Mouse (Mus musculus): ENCODE measurements around the gene Rnf26. TPM values are rescaled to one million over a fixed set of nuclear protein-coding genes. Genes with fewer than 3 reads are reported as not detected.
A peak's percentile ranks its signal among the peaks of the same experiment; 100 is the strongest.

Gene Rnf26
- polyA plus RNA-seq, 1 experiment from 2014 or later, result 70.5 TPM

DNA sequence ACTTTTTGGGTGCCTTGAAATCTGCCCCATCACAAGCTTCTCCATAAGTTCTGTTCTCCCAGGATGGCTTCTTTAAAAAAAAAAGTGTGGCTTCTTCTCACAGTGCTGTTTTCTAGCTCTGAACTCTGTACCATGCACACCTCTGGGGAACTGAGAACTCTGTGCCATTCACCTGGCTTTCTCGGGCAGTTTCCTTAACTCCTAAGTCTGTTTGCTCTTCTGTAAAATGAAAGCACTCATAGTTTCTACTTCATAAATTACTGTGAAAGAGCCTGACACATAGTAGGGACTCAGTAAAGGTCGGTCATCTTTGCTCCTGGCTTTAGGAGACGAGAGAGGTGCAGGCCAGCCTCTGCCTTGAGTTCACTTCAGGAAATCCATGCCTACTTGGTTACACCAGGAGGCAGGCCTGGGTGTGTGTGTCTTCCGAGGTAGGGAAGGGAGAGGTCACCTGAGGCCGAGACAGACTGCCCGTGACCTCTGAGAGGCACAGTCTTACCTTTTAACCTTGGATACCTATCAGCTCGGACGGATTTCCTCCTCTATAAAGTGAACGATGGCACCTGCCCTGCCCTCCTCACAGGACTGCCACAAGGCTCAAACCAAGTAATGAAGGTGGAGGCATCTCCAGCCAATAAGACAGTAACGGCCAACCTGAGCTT, 35.0 kb downstream of the Rnf26 start:
- 76% methylated on average over 10 of the region's 10 CpGs for WGBS
- peaks cover 39% of the 10 kb centered on the region for H3K4me1 ChIP-seq
- H3K36me3 ChIP-seq, result no peaks in the 10 kb centered on the region
- H3K27me3 ChIP-seq, result no peaks in the 10 kb centered on the region
- no peak overlapping the region for H3K9ac ChIP-seq
- H3K27ac ChIP-seq, result no peak overlapping the region; the same call in 1 of the 2 replicates
- no peak for ATAC-seq (ENCODE audit: insufficient number of reproducible peaks, low FRiP score, low TSS enrichment, low read depth)
- H3K4me2 ChIP-seq, result no peak overlapping the region
- no peak overlapping the region for H3K4me3 ChIP-seq
- H3K9me3 ChIP-seq, result no peaks in the 10 kb centered on the region

DNA sequence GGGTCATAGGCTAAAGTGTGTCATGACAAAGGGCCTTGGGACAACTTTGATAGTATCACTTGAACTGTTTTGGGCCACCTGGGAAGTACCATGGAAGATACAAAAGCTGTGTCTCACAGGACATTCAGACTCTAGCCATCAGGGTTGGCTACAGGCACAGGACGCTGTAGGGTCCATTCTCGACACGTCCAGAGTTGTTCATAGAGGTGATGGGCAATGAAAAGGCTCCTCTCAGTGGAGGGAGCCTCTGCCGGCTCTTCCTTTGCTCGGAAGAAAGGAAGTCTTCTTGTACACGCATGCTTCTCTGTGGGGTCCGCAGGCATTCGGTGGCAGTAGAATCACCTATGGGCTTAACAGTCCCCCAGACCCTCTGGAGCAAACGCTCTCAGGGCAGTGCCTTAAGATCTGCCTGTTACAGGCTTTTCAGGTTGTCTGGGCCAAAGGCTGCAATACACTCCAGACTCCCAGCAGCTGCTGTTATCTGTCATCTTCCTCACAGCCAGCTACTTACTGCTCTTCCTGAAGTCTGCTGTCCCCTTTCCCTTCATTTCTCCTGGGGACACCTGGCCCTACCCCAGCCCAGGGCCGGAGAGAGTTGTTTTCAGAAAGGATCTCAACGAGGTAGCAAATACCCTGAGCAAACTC, 35.9 kb downstream of the Rnf26 start:
- Histone ChIP-seq H3K27me3 (no peaks in the 10 kb centered on the region), H3K4me2 (no peak overlapping the region), H3K4me1 (peaks cover 48% of the 10 kb centered on the region), H3K9ac (no peak overlapping the region), H3K36me3 (no peaks in the 10 kb centered on the region), H3K9me3 (no peaks in the 10 kb centered on the region), H3K27ac (no peak overlapping the region), H3K4me3 (no peak overlapping the region)
- no peak for ATAC-seq (ENCODE audit: insufficient number of reproducible peaks, low FRiP score, low TSS enrichment, low read depth)
- WGBS, result 81% methylated on average over 11 of the region's 11 CpGs

DNA sequence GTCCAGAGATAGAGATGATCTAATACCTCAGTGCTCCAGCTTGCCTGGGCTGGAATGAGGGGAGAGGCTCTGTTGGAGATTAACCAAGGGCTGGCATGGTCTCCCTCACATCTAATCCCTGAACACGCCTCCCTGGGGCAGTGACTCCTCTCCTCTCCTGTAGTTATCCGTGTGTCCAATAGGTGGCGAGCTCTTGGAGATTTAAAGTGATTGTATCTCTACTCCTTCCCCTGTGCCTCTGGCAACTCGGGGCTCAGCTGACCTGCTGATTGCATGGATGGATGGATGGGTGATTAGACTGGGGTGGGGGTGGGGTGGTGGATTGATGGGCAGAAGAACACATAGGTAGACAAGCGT, 36.6 kb downstream of the Rnf26 start:
- no peaks in the 10 kb centered on the region for H3K27me3 ChIP-seq
- ATAC-seq (ENCODE audit: insufficient number of reproducible peaks, low FRiP score, low TSS enrichment, low read depth), result no peak
- H3K4me3 ChIP-seq, result no peak overlapping the region
- H3K4me1 ChIP-seq, result peaks cover 55% of the 10 kb centered on the region
- no peaks in the 10 kb centered on the region for H3K36me3 ChIP-seq
- 20% methylated on average over 5 of the region's 5 CpGs for WGBS
- H3K9me3 ChIP-seq, result no peaks in the 10 kb centered on the region
- no peak overlapping the region for H3K4me2 ChIP-seq
- H3K27ac ChIP-seq, result no peak overlapping the region
- no peak overlapping the region for H3K9ac ChIP-seq

DNA sequence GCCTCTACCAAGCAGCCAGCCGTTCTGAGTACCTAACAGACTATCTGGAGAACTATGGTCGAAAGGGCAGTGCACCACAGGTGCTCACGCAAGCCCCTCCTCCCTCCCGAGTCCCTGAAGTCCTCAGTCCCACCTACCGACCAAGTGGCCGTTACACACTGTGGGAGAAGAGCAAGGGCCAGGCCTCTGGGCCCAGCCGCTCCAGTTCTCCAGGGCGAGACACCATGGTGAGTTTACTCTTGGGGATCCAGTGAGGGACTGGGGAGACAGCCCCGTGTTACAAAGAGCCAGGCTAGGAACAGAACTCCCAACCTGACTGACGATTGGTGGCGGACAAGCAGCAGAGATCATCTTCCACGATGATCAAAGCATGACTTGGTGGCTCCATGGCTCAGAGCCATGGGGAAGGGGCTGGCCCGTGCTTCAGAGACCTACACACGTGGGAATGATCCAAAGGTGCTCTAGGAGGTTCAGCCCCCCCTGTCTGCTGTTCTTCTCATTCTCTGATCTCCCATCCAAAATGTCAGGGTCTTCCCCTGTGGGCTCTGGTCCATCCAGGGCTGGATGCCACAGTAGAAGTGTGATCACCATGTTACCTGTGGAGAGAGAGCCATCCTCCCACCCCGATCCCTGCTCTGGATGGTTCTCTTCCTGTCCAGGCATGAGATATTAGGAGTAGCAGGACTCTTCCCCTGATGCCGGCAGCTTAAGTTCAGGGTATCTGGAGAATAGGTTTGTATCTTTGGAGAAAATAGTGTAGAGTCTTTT, 37.1 kb downstream of the Rnf26 start:
- no peaks in the 10 kb centered on the region for H3K9me3 ChIP-seq
- 66% methylated on average over 16 of the region's 16 CpGs for WGBS
- no peaks in the 10 kb centered on the region for H3K27me3 ChIP-seq
- ATAC-seq (ENCODE audit: insufficient number of reproducible peaks, low FRiP score, low TSS enrichment, low read depth), result no peak
- H3K4me1 ChIP-seq, result peaks cover 52% of the 10 kb centered on the region
- no peak overlapping the region for H3K4me2 ChIP-seq
- no peak overlapping the region for H3K9ac ChIP-seq
- H3K27ac ChIP-seq, result no peak overlapping the region
- no peaks in the 10 kb centered on the region for H3K36me3 ChIP-seq
- H3K4me3 ChIP-seq, result no peak overlapping the region

DNA sequence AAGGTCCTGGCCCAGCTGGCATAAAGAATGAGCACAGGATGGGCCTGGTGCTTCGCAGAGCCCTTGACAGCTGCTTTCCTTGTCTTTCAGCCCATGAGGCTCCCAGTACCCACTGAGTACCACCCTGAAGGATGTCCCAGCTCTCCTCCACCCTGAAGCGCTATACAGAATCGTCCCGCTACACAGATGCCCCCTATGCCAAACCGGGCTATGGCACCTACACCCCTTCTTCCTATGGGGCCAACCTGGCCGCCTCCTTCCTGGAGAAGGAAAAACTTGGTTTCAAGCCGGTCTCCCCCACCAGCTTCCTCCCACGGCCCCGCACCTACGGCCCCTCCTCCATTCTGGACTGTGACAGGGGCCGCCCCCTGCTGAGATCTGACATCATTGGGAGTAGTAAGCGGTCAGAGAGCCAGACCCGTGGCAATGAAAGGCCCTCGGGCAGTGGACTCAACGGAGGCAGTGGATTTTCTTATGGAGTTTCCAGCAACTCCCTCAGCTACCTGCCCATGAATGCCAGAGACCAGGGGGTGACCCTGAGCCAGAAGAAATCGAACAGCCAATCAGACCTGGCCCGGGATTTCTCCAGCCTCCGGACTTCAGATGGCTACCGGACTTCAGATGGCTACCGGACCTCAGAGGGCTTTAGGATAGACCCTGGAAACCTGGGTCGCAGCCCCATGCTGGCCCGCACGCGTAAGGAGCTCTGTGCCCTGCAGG, 37.9 kb downstream of the Rnf26 start:
- H3K9ac ChIP-seq, result no peak overlapping the region
- H3K27me3 ChIP-seq, result peaks cover 3% of the 10 kb centered on the region; the same call in 1 of the 2 replicates
- H3K4me1 ChIP-seq, result peaks cover 52% of the 10 kb centered on the region
- ATAC-seq (ENCODE audit: insufficient number of reproducible peaks, low FRiP score, low TSS enrichment, low read depth), result no peak
- no peak overlapping the region for H3K27ac ChIP-seq
- H3K4me3 ChIP-seq, result no peak overlapping the region
- H3K9me3 ChIP-seq, result no peaks in the 10 kb centered on the region
- H3K36me3 ChIP-seq, result no peaks in the 10 kb centered on the region
- no peak overlapping the region for H3K4me2 ChIP-seq
- 71% methylated on average over 24 of the region's 24 CpGs for WGBS

DNA sequence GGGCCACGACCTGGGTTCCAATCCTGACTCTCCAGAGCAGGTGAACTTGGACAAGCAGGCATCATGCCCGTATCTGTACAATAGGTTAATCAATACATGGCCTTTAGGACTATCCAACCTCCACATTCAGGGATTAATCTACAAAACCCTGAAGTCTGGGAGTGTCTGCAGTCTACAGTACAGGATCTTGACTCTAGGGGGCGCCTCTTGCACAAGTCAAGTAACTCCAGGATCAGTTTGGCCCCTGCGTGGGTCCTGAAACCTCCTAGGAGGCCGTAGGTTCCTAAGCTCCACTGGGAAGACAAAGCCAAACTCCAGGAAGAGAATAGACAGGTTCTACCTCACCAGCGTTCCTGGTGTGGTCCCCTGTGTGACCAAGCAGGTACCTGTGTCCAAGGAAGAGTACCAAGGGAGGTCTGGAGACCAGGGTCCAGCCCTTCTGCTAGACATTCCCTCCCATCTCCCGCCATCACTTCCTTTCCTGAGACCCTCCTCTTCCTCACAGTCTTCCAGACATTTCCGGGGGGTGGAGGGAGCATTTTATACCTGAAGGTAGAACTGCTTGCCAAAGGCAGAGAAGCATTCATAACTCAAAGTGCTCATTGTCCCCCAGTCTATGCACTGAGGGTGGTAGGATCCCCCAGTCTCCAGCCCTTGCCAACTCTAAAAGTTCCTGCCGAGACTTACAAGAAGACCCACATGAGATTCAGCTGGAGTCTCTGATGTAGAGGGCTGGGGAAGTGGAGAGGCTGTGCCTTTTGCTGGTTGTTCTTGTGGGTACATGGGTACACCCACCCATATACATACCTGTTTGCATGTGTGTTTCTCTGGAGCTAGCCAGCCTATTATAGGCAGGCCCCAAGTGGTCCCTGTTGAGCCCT, 38.7 kb downstream of the Rnf26 start:
- Histone ChIP-seq H3K27ac (no peak overlapping the region), H3K4me1 (peaks cover 49% of the 10 kb centered on the region), H3K9me3 (no peaks in the 10 kb centered on the region), H3K27me3 (peaks cover 7% of the 10 kb centered on the region; the same call in 1 of the 2 replicates), H3K9ac (no peak overlapping the region), H3K4me2 (no peak overlapping the region), H3K36me3 (no peaks in the 10 kb centered on the region), H3K4me3 (no peak overlapping the region)
- 58% methylated on average over 9 of the region's 9 CpGs for WGBS
- ATAC-seq (ENCODE audit: insufficient number of reproducible peaks, low FRiP score, low TSS enrichment, low read depth), result no peak

DNA sequence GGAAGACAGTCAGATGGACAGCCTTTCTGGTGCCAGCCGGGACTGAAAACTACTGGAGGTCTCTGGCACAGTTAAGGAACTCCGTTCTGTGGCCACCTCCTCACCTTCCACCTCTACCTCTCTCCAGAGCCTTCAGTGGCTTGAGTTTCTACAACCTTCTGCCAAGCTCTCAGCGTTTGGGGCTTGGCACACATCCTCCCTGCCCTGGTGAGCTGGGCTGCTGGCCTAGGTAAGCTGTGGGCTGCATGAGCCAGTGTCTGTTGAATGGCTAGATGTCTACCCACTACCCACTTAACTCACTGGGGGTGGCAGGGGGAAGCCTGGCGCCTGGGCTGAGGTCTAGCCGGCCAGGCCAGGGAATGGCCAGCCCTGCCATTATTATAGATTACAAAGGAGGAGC, 40.2 kb downstream of the Rnf26 start:
- Histone ChIP-seq H3K9ac (no peak overlapping the region), H3K4me3 (no peak overlapping the region), H3K9me3 (no peaks in the 10 kb centered on the region), H3K27me3 (peaks cover 7% of the 10 kb centered on the region; the same call in 1 of the 2 replicates), H3K36me3 (no peaks in the 10 kb centered on the region), H3K27ac (no peak overlapping the region), H3K4me2 (no peak overlapping the region; the same call in 1 of the 2 replicates), H3K4me1 (peaks cover 36% of the 10 kb centered on the region)
- no peak for ATAC-seq (ENCODE audit: insufficient number of reproducible peaks, low FRiP score, low TSS enrichment, low read depth)
- WGBS, result 52% methylated on average over 5 of the region's 5 CpGs

DNA sequence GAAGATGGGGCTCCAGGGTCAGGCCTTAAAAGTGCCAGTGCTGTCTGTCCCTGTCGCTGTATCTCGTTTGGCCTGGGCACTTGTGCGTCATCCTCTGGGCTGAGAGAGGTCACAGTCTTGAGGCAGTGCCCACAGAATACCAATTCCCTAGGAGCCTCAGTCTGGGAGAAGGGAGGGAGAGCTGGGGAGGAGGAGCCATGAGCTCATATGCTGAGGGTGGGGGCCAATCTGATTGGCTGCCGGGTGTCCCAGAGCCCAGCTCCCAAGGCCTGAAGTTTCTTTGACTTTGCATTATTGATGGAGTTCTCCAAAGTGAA, 40.8 kb downstream of the Rnf26 start:
- H3K4me1 ChIP-seq, result peaks cover 38% of the 10 kb centered on the region
- H3K36me3 ChIP-seq, result no peaks in the 10 kb centered on the region
- peaks cover 7% of the 10 kb centered on the region; the same call in 1 of the 2 replicates for H3K27me3 ChIP-seq
- no peak overlapping the region for H3K9ac ChIP-seq
- WGBS, result 48% methylated on average over 4 of the region's 4 CpGs
- 0 out of 2 replicates have a peak overlapping the region, but pooled peaks have one; percentile 43 for H3K27ac ChIP-seq
- H3K4me3 ChIP-seq, result no peak overlapping the region
- no peaks in the 10 kb centered on the region for H3K9me3 ChIP-seq
- no peak overlapping the region; the same call in 1 of the 2 replicates for H3K4me2 ChIP-seq
- no peak for ATAC-seq (ENCODE audit: insufficient number of reproducible peaks, low FRiP score, low TSS enrichment, low read depth)

DNA sequence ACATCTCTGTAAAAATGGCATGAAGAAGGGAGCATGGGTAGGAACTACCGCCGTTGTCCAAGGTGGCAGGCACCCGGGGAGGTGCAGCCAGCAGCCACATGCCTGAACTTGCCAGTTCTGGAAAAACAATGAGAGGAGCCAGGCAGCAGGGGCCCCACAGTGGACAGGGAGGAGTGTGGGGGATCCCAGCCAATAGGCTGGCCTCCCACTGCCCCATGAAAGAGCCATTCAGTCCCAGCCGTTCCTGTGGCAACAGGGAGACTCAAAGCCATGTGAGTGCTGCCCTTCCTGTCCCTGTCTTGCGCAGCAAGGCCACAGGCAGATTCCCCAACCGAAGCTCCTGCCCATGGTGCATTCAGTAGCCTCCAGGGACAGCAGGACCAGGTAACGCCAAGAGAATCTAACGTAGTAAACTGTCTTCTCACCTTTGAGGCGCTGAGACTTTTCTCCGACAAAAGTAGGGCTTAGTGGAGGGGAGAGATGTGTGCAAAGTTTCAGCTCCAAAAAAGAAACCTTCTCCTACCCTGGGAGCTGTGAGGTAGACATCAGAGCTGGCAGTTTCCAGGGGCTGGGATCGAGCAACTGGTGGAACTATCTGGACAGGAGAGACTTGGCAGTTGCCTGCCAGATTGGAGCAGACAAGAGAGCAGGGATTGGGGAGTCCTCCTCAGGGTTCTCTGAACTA, 41.3 kb downstream of the Rnf26 start:
- WGBS, result 38% methylated on average over 11 of the region's 11 CpGs
- 0 out of 2 replicates have a peak overlapping the region, but pooled peaks have one; percentile 7 for H3K4me2 ChIP-seq
- H3K4me1 ChIP-seq, result peaks cover 43% of the 10 kb centered on the region
- H3K4me3 ChIP-seq, result no peak overlapping the region
- no peak overlapping the region for H3K9ac ChIP-seq
- H3K27ac ChIP-seq, result 0 out of 2 replicates have a peak overlapping the region, but pooled peaks have one; percentile 43
- H3K36me3 ChIP-seq, result no peaks in the 10 kb centered on the region
- ATAC-seq (ENCODE audit: insufficient number of reproducible peaks, low FRiP score, low TSS enrichment, low read depth), result no peak
- no peaks in the 10 kb centered on the region for H3K9me3 ChIP-seq
- peaks cover 7% of the 10 kb centered on the region; the same call in 1 of the 2 replicates for H3K27me3 ChIP-seq

DNA sequence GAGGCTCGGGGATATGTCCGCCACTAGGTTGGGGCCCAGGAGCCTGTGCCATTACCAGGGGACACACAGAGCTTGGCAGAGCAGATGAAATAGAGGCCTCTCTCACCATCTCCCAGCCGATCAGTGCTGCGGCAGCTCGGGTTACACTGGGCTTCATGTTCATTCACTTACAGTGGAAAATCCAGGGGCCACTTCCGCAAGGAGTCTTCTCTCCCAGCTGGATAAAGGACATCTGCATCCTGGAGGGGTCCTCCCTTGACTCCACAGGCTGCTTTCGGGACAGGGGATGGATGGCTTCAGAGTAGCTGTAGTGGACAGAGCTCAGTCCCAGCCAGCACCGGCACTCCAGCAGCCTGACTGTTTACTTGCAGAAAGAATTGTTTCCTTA, 42.5 kb downstream of the Rnf26 start:
- Histone ChIP-seq H3K4me2 (peak overlapping the region; percentile 5; the same call in 1 of the 2 replicates), H3K27me3 (peaks cover 7% of the 10 kb centered on the region; the same call in 1 of the 2 replicates), H3K4me3 (no peak overlapping the region), H3K36me3 (no peaks in the 10 kb centered on the region), H3K9me3 (no peaks in the 10 kb centered on the region), H3K27ac (no peak overlapping the region), H3K9ac (no peak overlapping the region), H3K4me1 (peaks cover 46% of the 10 kb centered on the region)
- 29% methylated on average over 8 of the region's 8 CpGs for WGBS
- ATAC-seq (ENCODE audit: insufficient number of reproducible peaks, low FRiP score, low TSS enrichment, low read depth), result no peak

All from limb, embryonic 15.5 days (tissue).